Mouse (Mus musculus): ENCODE data around the gene Atp7b. TPM values are rescaled to one million over a fixed set of nuclear protein-coding genes. Genes with fewer than 3 reads are reported as not detected.

Gene Atp7b
- polyA plus RNA-seq, 1 experiment from 2014 or later = 12.0 TPM

DNA sequence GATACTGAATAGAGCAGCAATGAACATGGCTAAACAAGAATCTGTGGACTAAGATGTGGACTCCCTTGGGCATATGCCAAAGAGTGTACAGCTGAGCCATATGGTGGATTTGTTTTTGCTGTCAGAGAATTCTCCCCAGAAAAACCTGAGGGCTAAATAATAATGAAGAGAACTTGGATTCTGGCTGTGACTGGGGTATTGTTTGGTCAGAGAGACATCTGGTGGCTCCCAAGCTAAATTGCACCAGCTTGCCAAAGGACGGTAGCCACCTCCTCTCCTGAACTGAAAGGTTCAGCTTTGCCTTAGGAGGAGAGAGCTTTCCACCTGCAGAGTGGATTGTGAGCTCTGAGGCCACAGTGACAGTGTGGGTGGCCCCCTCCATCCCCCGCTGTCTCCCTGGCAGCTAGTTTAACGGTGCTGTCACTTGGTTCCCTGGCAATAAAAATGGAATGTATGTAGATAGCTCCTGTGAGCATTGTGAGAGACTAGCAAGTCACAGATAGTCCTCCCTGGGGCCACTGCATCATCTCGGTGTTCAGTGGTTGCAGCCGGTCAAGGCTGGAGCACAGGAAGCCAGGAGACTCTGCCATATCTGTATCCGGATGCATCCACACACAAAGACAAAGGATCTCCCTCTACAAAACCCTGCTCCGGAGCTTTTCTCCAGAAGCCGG lies 78.3 kb downstream of the Atp7b start:
- Histone ChIP-seq H3K27ac (ENCODE audit: low read length) (no peak overlapping the region), H3K9me3 (ENCODE audit: low read length) (no peaks in the 10 kb centered on the region), H3K4me1 (ENCODE audit: insufficient read depth, low read depth, low read length) (no peaks in the 10 kb centered on the region), H3K9ac (replicated peaks; ENCODE audit: low read depth) (no peak overlapping the region), H3K4me2 (replicated peaks; ENCODE audit: low read depth, low read length) (no peak overlapping the region), H3K27me3 (replicated peaks; ENCODE audit: insufficient read depth, low read length) (no peaks in the 10 kb centered on the region), H3K4me3 (ENCODE audit: low read depth, low read length) (no peak overlapping the region), H3K36me3 (ENCODE audit: insufficient read depth, low read length) (no peaks in the 10 kb centered on the region)
- TF ChIP-seq CTCF (IDR thresholded peaks at IDR 0.05) (peak; percentile 26), EP300 (IDR thresholded peaks at IDR 0.05) (no peak)
- WGBS = 66% methylated on average over 8 of the region's 8 CpGs
- DNase-seq (ENCODE audit: low spot score) = no peak
- ATAC-seq = no peak

DNA sequence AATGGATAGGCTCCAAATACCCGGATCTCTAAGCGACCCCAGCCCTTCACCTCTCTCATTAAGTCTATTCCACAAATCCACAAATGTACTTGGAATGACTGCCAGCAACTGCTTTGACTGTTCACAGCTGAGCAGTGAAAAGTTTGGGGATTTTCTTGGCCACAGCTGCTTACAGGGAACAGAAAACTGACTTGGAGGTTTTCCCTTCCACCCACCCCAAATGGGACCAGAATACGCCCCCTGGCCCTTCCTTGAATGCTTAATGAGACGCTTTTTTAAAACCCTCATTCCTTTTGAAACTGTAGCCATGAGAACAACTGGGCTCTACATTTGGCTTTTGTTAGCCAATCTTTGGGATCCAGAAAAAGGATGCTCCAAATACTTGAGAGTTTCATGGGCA lies 81.9 kb downstream of the Atp7b start:
- DNase-seq (ENCODE audit: low spot score) (no peak), ATAC-seq (no peak)
- no peaks in the 10 kb centered on the region for H3K9me3 ChIP-seq (ENCODE audit: low read length)
- no peaks in the 10 kb centered on the region for H3K27me3 ChIP-seq (replicated peaks; ENCODE audit: insufficient read depth, low read length)
- H3K4me2 ChIP-seq (replicated peaks; ENCODE audit: low read depth, low read length) = no peak overlapping the region
- H3K4me3 ChIP-seq (ENCODE audit: low read depth, low read length) = no peak overlapping the region
- H3K4me1 ChIP-seq (ENCODE audit: insufficient read depth, low read depth, low read length) = no peaks in the 10 kb centered on the region
- WGBS = 77% methylated on average over 4 of the region's 4 CpGs
- no peaks in the 10 kb centered on the region for H3K36me3 ChIP-seq (ENCODE audit: insufficient read depth, low read length)
- no peak overlapping the region for H3K9ac ChIP-seq (replicated peaks; ENCODE audit: low read depth)
- no peak overlapping the region for H3K27ac ChIP-seq (ENCODE audit: low read length)
- no peak for TF ChIP-seq CTCF (IDR thresholded peaks at IDR 0.05)
- TF ChIP-seq EP300 (IDR thresholded peaks at IDR 0.05) = no peak

GRCm38 (mm10) chr8:21969475-21969874 lies 90.6 kb downstream of the Atp7b start, which contains the start of gene Ccdc70:
TSS of gene Ccdc70 (plus strand) at chr8:21969775.
- WGBS = 65% methylated on average over 3 of the region's 3 CpGs
- TF ChIP-seq CTCF (IDR thresholded peaks at IDR 0.05) (no peak), EP300 (IDR thresholded peaks at IDR 0.05) (no peak)
- Histone ChIP-seq H3K4me3 (ENCODE audit: low read depth, low read length) (no peak within 1 kb of the TSS), H3K4me2 (replicated peaks; ENCODE audit: low read depth, low read length) (no peak within 1 kb of the TSS), H3K9me3 (ENCODE audit: low read length) (no peaks in the 10 kb centered on the region), H3K36me3 (ENCODE audit: insufficient read depth, low read length) (no peaks in the 10 kb centered on the region), H3K27me3 (replicated peaks; ENCODE audit: insufficient read depth, low read length) (no peaks in the 10 kb centered on the region), H3K4me1 (ENCODE audit: insufficient read depth, low read depth, low read length) (no peaks in the 10 kb centered on the region), H3K27ac (ENCODE audit: low read length) (no peak within 1 kb of the TSS), H3K9ac (replicated peaks; ENCODE audit: low read depth) (no peak within 1 kb of the TSS)
- DNase-seq (ENCODE audit: low spot score) = no peak
- ATAC-seq = no peak

- Histone ChIP-seq H3K9me3 (ENCODE audit: low read length) (no peaks in the 10 kb centered on the region), H3K4me3 (ENCODE audit: low read depth, low read length) (no peak overlapping the region), H3K9ac (replicated peaks; ENCODE audit: low read depth) (no peak overlapping the region), H3K27me3 (replicated peaks; ENCODE audit: insufficient read depth, low read length) (no peaks in the 10 kb centered on the region), H3K4me1 (ENCODE audit: insufficient read depth, low read depth, low read length) (no peaks in the 10 kb centered on the region), H3K27ac (ENCODE audit: low read length) (no peak overlapping the region), H3K4me2 (replicated peaks; ENCODE audit: low read depth, low read length) (no peak overlapping the region), H3K36me3 (ENCODE audit: insufficient read depth, low read length) (no peaks in the 10 kb centered on the region)
- TF ChIP-seq EP300 (IDR thresholded peaks at IDR 0.05) = no peak
- no peak for TF ChIP-seq CTCF (IDR thresholded peaks at IDR 0.05)
- DNase-seq (ENCODE audit: low spot score) = no peak
- no peak for ATAC-seq
- 79% methylated on average over 1 of the region's 1 CpGs for WGBS
These were observed 93.5 kb downstream of the Atp7b start for GRCm38 (mm10) chr8:21966646-21967045.

DNA sequence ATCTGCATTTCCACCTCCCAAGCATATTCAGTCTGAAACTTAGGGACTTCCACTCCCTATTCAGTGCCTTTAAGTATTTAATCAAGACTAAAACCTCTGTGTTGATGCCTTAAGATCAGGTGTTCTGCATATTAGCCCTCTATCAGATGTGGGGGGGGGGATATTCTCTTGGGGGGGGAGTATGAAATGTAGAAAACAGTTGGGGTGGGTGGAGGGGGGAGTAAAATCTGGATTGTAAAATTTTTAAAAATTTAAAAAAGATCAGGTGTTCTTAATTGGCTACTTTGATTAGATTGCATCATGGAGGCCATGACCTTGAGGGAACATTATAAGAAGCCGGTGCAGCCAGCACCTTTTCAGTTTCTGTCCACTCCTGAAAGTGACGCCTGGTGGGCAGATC lies 101.7 kb downstream of the Atp7b start, which contains the start of gene Fam90a1a:
TSS of gene Fam90a1a (plus strand) at position 301 of the 400 bp plus-strand sequence.
- Histone ChIP-seq H3K27ac (ENCODE audit: low read length) (no peak within 1 kb of the TSS), H3K9ac (replicated peaks; ENCODE audit: low read depth) (no peak within 1 kb of the TSS), H3K36me3 (ENCODE audit: insufficient read depth, low read length) (no peaks in the 10 kb centered on the region), H3K4me2 (replicated peaks; ENCODE audit: low read depth, low read length) (no peak within 1 kb of the TSS), H3K9me3 (ENCODE audit: low read length) (no peaks in the 10 kb centered on the region), H3K27me3 (replicated peaks; ENCODE audit: insufficient read depth, low read length) (no peaks in the 10 kb centered on the region), H3K4me1 (ENCODE audit: insufficient read depth, low read depth, low read length) (no peaks in the 10 kb centered on the region), H3K4me3 (ENCODE audit: low read depth, low read length) (no peak within 1 kb of the TSS)
- ATAC-seq (no peak), DNase-seq (ENCODE audit: low spot score) (no peak)
- WGBS = 90% methylated on average over 2 of the region's 2 CpGs
- TF ChIP-seq CTCF (IDR thresholded peaks at IDR 0.05) = no peak
- no peak for TF ChIP-seq EP300 (IDR thresholded peaks at IDR 0.05)

GRCm38 (mm10) chr8:21956336-21956735 lies 103.8 kb downstream of the Atp7b start:
- TF ChIP-seq CTCF (IDR thresholded peaks at IDR 0.05) (no peak), EP300 (IDR thresholded peaks at IDR 0.05) (no peak)
- no peaks in the 10 kb centered on the region for H3K4me1 ChIP-seq (ENCODE audit: insufficient read depth, low read depth, low read length)
- DNase-seq (ENCODE audit: low spot score) (no peak), ATAC-seq (no peak)
- no peaks in the 10 kb centered on the region for H3K36me3 ChIP-seq (ENCODE audit: insufficient read depth, low read length)
- H3K27me3 ChIP-seq (replicated peaks; ENCODE audit: insufficient read depth, low read length) = no peaks in the 10 kb centered on the region
- no peak overlapping the region for H3K9ac ChIP-seq (replicated peaks; ENCODE audit: low read depth)
- H3K27ac ChIP-seq (ENCODE audit: low read length) = no peak overlapping the region
- H3K9me3 ChIP-seq (ENCODE audit: low read length) = no peaks in the 10 kb centered on the region
- H3K4me3 ChIP-seq (ENCODE audit: low read depth, low read length) = no peak overlapping the region
- no peak overlapping the region for H3K4me2 ChIP-seq (replicated peaks; ENCODE audit: low read depth, low read length)
- 93% methylated on average over 3 of the region's 3 CpGs for WGBS
